Mouse (Mus musculus): ENCODE results near the gene Mpp3. TPM values are rescaled to one million over a fixed set of nuclear protein-coding genes. Genes with fewer than 3 reads are reported as not detected.
A peak's percentile ranks its signal among the peaks of the same experiment; 100 is the strongest.

Mpp3 gene
- polyA plus RNA-seq, 1 experiment from 2014 or later, result 7.1 TPM

- no peaks in the 10 kb centered on the region for H3K27me3 ChIP-seq (ENCODE audit: control insufficient read depth, insufficient read depth, low read length)
- H3K9ac ChIP-seq (replicated peaks; ENCODE audit: low read depth, low read length), result no peak overlapping the region
- H3K4me2 ChIP-seq (replicated peaks; ENCODE audit: low read depth, low read length), result no peak overlapping the region
- no peak for ATAC-seq (ENCODE audit: insufficient number of reproducible peaks, insufficient read depth, low FRiP score, low read depth)
- no peaks in the 10 kb centered on the region for H3K4me1 ChIP-seq (ENCODE audit: control insufficient read depth, insufficient read depth, low read length)
- no peak overlapping the region for H3K27ac ChIP-seq (ENCODE audit: low read length)
- no peaks in the 10 kb centered on the region for H3K9me3 ChIP-seq (ENCODE audit: control insufficient read depth, low read depth, low read length)
- no peak overlapping the region for H3K4me3 ChIP-seq (ENCODE audit: low read depth, low read length)
- 79% methylated on average over 7 of the region's 7 CpGs for WGBS
- no peaks in the 10 kb centered on the region for H3K36me3 ChIP-seq (ENCODE audit: control insufficient read depth, insufficient read depth, low read length)
Measured at GRCm38 (mm10) chr11:102036336-102036735, 8.1 kb upstream of the Mpp3 start.

DNA sequence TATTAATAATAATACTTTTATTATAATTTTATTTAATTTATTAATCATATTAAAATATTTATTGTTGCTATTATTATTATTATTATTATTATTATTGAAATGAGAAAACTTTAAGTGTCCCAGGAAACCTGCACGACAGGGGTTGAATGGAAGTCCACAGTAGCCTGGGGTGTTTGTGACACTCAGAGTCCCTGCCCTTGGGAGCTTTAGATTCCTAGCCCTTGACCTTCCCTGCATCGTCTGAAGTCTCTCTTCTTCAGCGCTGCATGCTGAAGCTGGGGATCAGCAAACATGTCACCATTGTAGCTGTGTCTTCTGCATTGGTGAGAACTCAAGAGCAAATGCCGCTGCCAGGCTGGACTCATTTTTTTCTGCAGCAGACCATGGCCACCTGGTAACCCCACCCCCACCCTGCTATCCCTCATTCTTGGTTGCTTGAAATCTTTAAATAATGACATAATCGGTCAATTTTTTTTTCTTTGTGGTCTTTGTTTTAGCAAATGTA lies 7.2 kb upstream of the Mpp3 start:
- Histone ChIP-seq H3K27me3 (ENCODE audit: control insufficient read depth, insufficient read depth, low read length) (no peaks in the 10 kb centered on the region), H3K4me1 (ENCODE audit: control insufficient read depth, insufficient read depth, low read length) (no peaks in the 10 kb centered on the region), H3K4me3 (ENCODE audit: low read depth, low read length) (no peak overlapping the region), H3K36me3 (ENCODE audit: control insufficient read depth, insufficient read depth, low read length) (no peaks in the 10 kb centered on the region), H3K9ac (replicated peaks; ENCODE audit: low read depth, low read length) (no peak overlapping the region), H3K4me2 (replicated peaks; ENCODE audit: low read depth, low read length) (no peak overlapping the region), H3K27ac (ENCODE audit: low read length) (no peak overlapping the region), H3K9me3 (ENCODE audit: control insufficient read depth, low read depth, low read length) (no peaks in the 10 kb centered on the region)
- 73% methylated on average over 5 of the region's 5 CpGs for WGBS
- ATAC-seq (ENCODE audit: insufficient number of reproducible peaks, insufficient read depth, low FRiP score, low read depth), result no peak

GRCm38 (mm10) chr11:102034887-102035286 lies 6.6 kb upstream of the Mpp3 start:
- Histone ChIP-seq H3K36me3 (ENCODE audit: control insufficient read depth, insufficient read depth, low read length) (no peaks in the 10 kb centered on the region), H3K9me3 (ENCODE audit: control insufficient read depth, low read depth, low read length) (no peaks in the 10 kb centered on the region), H3K27ac (ENCODE audit: low read length) (no peak overlapping the region), H3K4me1 (ENCODE audit: control insufficient read depth, insufficient read depth, low read length) (no peaks in the 10 kb centered on the region), H3K27me3 (ENCODE audit: control insufficient read depth, insufficient read depth, low read length) (no peaks in the 10 kb centered on the region), H3K9ac (replicated peaks; ENCODE audit: low read depth, low read length) (no peak overlapping the region), H3K4me3 (ENCODE audit: low read depth, low read length) (no peak overlapping the region), H3K4me2 (replicated peaks; ENCODE audit: low read depth, low read length) (no peak overlapping the region)
- WGBS, result 67% methylated on average over 8 of the region's 8 CpGs
- ATAC-seq (ENCODE audit: insufficient number of reproducible peaks, insufficient read depth, low FRiP score, low read depth), result no peak

DNA sequence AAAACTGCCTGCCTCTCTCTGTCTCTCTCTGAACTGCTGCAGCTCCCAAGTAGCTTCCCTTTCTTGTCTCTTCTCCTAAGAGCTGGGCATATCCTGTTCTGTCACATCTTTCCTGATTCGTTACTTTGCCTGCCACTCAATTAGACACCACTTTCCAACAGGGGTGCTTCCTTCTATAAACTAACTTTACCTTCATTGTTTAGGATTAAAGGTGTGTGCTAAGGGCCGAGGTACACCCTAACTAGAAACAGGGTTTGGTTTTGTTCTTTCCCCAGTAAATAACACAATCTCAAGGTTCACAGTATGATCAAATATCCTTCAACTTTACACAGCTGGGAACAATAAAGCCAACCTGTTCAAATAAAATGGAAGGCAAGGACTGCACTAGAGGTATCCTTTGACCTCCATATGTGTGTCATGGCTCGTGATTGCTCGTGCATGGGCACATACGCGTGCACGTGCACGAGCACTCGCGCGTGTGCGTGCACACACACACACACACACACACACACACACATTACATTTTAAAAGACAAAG lies 4.9 kb upstream of the Mpp3 start:
- WGBS, result 87% methylated on average over 12 of the region's 12 CpGs
- H3K4me3 ChIP-seq (ENCODE audit: low read depth, low read length), result no peak overlapping the region
- H3K4me1 ChIP-seq (ENCODE audit: control insufficient read depth, insufficient read depth, low read length), result no peaks in the 10 kb centered on the region; the same call in 1 of the 2 replicates
- ATAC-seq (ENCODE audit: insufficient number of reproducible peaks, insufficient read depth, low FRiP score, low read depth), result no peak
- no peak overlapping the region for H3K27ac ChIP-seq (ENCODE audit: low read length)
- H3K4me2 ChIP-seq (replicated peaks; ENCODE audit: low read depth, low read length), result no peak overlapping the region
- H3K36me3 ChIP-seq (ENCODE audit: control insufficient read depth, insufficient read depth, low read length), result no peaks in the 10 kb centered on the region
- H3K27me3 ChIP-seq (ENCODE audit: control insufficient read depth, insufficient read depth, low read length), result no peaks in the 10 kb centered on the region
- H3K9me3 ChIP-seq (ENCODE audit: control insufficient read depth, low read depth, low read length), result no peaks in the 10 kb centered on the region
- no peak overlapping the region for H3K9ac ChIP-seq (replicated peaks; ENCODE audit: low read depth, low read length)

- no peak for ATAC-seq (ENCODE audit: insufficient number of reproducible peaks, insufficient read depth, low FRiP score, low read depth)
- H3K36me3 ChIP-seq (ENCODE audit: control insufficient read depth, insufficient read depth, low read length), result no peaks in the 10 kb centered on the region
- no peak overlapping the region for H3K27ac ChIP-seq (ENCODE audit: low read length)
- H3K27me3 ChIP-seq (ENCODE audit: control insufficient read depth, insufficient read depth, low read length), result no peaks in the 10 kb centered on the region
- H3K4me3 ChIP-seq (ENCODE audit: low read depth, low read length), result no peak overlapping the region
- WGBS, result 81% methylated on average over 7 of the region's 7 CpGs
- H3K9ac ChIP-seq (replicated peaks; ENCODE audit: low read depth, low read length), result no peak overlapping the region
- no peak overlapping the region for H3K4me2 ChIP-seq (replicated peaks; ENCODE audit: low read depth, low read length)
- no peaks in the 10 kb centered on the region for H3K9me3 ChIP-seq (ENCODE audit: control insufficient read depth, low read depth, low read length)
- peaks cover 5% of the 10 kb centered on the region; the same call in 1 of the 2 replicates for H3K4me1 ChIP-seq (ENCODE audit: control insufficient read depth, insufficient read depth, low read length)
Measured at GRCm38 (mm10) chr11:102031149-102031548, 2.9 kb upstream of the Mpp3 start.

DNA sequence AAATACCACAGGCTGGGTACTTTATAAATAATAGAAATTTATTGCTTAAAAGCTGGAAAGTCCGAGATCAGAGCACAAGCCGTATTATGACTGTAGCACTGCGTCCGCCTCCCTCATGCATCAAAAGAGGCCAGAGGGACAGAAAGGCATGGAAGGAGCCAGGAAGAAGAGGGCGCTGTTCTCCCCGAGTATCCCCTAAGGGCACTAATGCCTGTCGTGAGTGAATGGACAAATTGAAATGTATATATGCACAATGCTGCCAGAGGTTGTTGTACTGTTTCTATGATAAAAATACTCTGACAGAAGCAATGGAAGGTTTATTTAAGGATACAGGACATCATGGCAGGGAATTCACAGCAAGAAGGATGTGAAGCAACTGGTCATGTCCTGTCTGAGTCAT lies 1.7 kb upstream of the Mpp3 start:
- no peaks in the 10 kb centered on the region for H3K36me3 ChIP-seq (ENCODE audit: control insufficient read depth, insufficient read depth, low read length)
- 31% methylated on average over 7 of the region's 7 CpGs for WGBS

DNA sequence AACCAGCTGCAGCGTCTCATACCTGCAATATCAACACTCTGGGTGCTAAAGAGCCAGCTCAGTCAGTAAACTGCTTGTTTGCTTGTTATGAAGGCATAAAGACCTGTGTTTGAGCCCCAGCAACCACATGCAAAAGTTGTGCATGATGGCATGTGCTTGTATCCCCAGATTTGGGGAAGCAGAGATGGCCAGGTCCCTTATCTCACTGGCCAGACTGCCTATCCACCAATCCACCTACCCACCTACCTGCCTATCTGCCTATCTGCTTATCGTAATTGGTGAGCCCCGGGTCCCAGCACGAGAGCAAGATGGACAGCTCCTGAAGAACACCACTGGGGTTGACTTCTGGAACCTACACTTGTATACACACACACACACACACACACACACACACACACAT lies 1.0 kb upstream of the Mpp3 start:
- ATAC-seq (ENCODE audit: insufficient number of reproducible peaks, insufficient read depth, low FRiP score, low read depth), result no peak
- H3K27me3 ChIP-seq (ENCODE audit: control insufficient read depth, insufficient read depth, low read length), result no peaks in the 10 kb centered on the region
- no peak overlapping the region for H3K27ac ChIP-seq (ENCODE audit: low read length)
- no peaks in the 10 kb centered on the region for H3K9me3 ChIP-seq (ENCODE audit: control insufficient read depth, low read depth, low read length)
- peaks cover 13% of the 10 kb centered on the region; the same call in 1 of the 2 replicates for H3K4me1 ChIP-seq (ENCODE audit: control insufficient read depth, insufficient read depth, low read length)
- H3K9ac ChIP-seq (replicated peaks; ENCODE audit: low read depth, low read length), result no peak overlapping the region
- no peak overlapping the region for H3K4me2 ChIP-seq (replicated peaks; ENCODE audit: low read depth, low read length)
- H3K36me3 ChIP-seq (ENCODE audit: control insufficient read depth, insufficient read depth, low read length), result no peaks in the 10 kb centered on the region
- no peak overlapping the region for H3K4me3 ChIP-seq (ENCODE audit: low read depth, low read length)
- 81% methylated on average over 4 of the region's 4 CpGs for WGBS

More for the DNA sequence above, 1.7 kb upstream of the Mpp3 start:
- Histone ChIP-seq H3K4me3 (ENCODE audit: low read depth, low read length) (no peak overlapping the region), H3K4me1 (ENCODE audit: control insufficient read depth, insufficient read depth, low read length) (peaks cover 13% of the 10 kb centered on the region; the same call in 1 of the 2 replicates), H3K27me3 (ENCODE audit: control insufficient read depth, insufficient read depth, low read length) (no peaks in the 10 kb centered on the region), H3K4me2 (replicated peaks; ENCODE audit: low read depth, low read length) (no peak overlapping the region), H3K27ac (ENCODE audit: low read length) (no peak overlapping the region), H3K9me3 (ENCODE audit: control insufficient read depth, low read depth, low read length) (no peaks in the 10 kb centered on the region), H3K9ac (replicated peaks; ENCODE audit: low read depth, low read length) (no peak overlapping the region)
- ATAC-seq (ENCODE audit: insufficient number of reproducible peaks, insufficient read depth, low FRiP score, low read depth), result no peak

DNA sequence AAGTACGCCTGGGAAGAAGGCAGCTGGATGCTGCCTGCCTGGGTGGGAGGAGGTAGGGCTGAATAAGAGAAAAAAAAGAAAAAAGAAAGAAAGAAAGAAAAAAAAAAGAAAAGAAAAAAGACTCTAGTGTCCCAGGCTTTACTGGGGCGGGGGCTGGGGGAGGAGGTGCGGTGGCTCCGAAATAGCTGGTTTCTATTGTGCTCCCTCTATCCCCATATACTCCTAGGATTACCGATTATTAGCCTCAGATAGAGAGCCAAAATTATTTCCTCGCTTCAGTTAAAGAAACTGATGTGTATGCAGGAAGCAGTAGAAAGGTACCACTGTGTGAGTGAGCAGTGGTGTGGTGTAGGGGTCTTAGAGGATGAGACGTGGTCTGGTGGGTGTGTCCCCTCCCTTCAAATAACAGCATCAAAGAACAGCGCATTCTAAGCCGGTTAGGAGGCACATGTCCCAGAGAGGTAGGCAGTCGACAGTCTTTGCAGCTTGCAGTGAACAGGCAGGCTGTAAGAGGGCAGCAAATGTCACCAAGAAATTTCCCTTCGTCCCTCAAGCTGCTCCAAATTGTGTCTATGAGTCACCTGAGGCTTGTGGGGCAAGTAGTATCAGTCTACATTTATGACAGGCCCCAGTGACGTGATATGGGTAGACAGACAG lies 772 bp downstream of the Mpp3 start:
- WGBS, result 9% methylated on average over 12 of the region's 12 CpGs
- H3K36me3 ChIP-seq (ENCODE audit: control insufficient read depth, insufficient read depth, low read length), result no peaks in the 10 kb centered on the region
- no peaks in the 10 kb centered on the region for H3K27me3 ChIP-seq (ENCODE audit: control insufficient read depth, insufficient read depth, low read length)
- H3K4me1 ChIP-seq (ENCODE audit: control insufficient read depth, insufficient read depth, low read length), result peaks cover 13% of the 10 kb centered on the region; the same call in 1 of the 2 replicates
- H3K9ac ChIP-seq (replicated peaks; ENCODE audit: low read depth, low read length), result no peak overlapping the region
- no peak for ATAC-seq (ENCODE audit: insufficient number of reproducible peaks, insufficient read depth, low FRiP score, low read depth)
- H3K4me2 ChIP-seq (replicated peaks; ENCODE audit: low read depth, low read length), result peak overlapping the region; percentile 93
- H3K9me3 ChIP-seq (ENCODE audit: control insufficient read depth, low read depth, low read length), result no peaks in the 10 kb centered on the region
- peak overlapping the region; percentile 67 for H3K4me3 ChIP-seq (ENCODE audit: low read depth, low read length)
- peak overlapping the region; percentile 76 for H3K27ac ChIP-seq (ENCODE audit: low read length)
